Mouse (Mus musculus): Measurements from ENCODE around the gene Hoxd1. TPM values are rescaled to one million over a fixed set of nuclear protein-coding genes. Genes with fewer than 3 reads are reported as not detected.

Hoxd1 gene
- polyA plus RNA-seq, 1 experiment from 2014 or later, result not detected

MicroRNA genes within 50 kb of the gene (microRNA counts, 519-probe panel; counts per million panel counts)
- 177 counts per million, percentile 53 among the panel's probes with 10 or more counts for microRNA mmu-miR-10b

Small RNA genes lying within 50 kb of the gene (microRNA-seq; reads per million reads assigned to microRNA genes)
- 97.7 reads per million, percentile 50 among the genes with 10 or more reads in this experiment for gene Mir10b

Other genes starting within 250 kb of the Hoxd1 start
- gene Lnpk, start 183.5 kb upstream of the Hoxd1 start, polyA plus RNA-seq (2015; fragmentation: Nextera tagmentation; extraction: Ambion mirVana), result 50.3 and 54.0 TPM in 2 replicates
- gene Evx2, start 103.4 kb upstream of the Hoxd1 start, polyA plus RNA-seq (2015; fragmentation: Nextera tagmentation; extraction: Ambion mirVana), result not detected in 2 replicates
- not detected in 2 replicates for gene Hoxd13, start 94.7 kb upstream of the Hoxd1 start, polyA plus RNA-seq (2015; fragmentation: Nextera tagmentation; extraction: Ambion mirVana)
- not detected in 2 replicates for gene Hoxd12, start 88.0 kb upstream of the Hoxd1 start, polyA plus RNA-seq (2015; fragmentation: Nextera tagmentation; extraction: Ambion mirVana)
- gene Hoxd11, start 83.4 kb upstream of the Hoxd1 start, polyA plus RNA-seq (2015; fragmentation: Nextera tagmentation; extraction: Ambion mirVana), result not detected in 2 replicates
- gene Hoxd10, start 71.1 kb upstream of the Hoxd1 start, polyA plus RNA-seq (2015; fragmentation: Nextera tagmentation; extraction: Ambion mirVana), result not detected in 2 replicates
- not detected in 2 replicates for gene Hoxd9, start 65.3 kb upstream of the Hoxd1 start, polyA plus RNA-seq (2015; fragmentation: Nextera tagmentation; extraction: Ambion mirVana)
- gene Hoxd8, start 58.4 kb upstream of the Hoxd1 start, polyA plus RNA-seq (2015; fragmentation: Nextera tagmentation; extraction: Ambion mirVana), result not detected in 2 replicates
- not detected in 2 replicates for gene Hoxd3, start 51.1 kb upstream of the Hoxd1 start, polyA plus RNA-seq (2015; fragmentation: Nextera tagmentation; extraction: Ambion mirVana)
- not detected in 2 replicates for gene Hoxd4, start 51.1 kb upstream of the Hoxd1 start, polyA plus RNA-seq (2015; fragmentation: Nextera tagmentation; extraction: Ambion mirVana)
- not detected in 2 replicates for gene Gm28230, start 36.3 kb upstream of the Hoxd1 start, polyA plus RNA-seq (2015; fragmentation: Nextera tagmentation; extraction: Ambion mirVana)
- gene Mtx2, start 62.8 kb downstream of the Hoxd1 start, polyA plus RNA-seq (2015; fragmentation: Nextera tagmentation; extraction: Ambion mirVana), result 116 and 136 TPM in 2 replicates

All from forebrain, embryonic 13.5 days (tissue).